7 mouse cellular contexts compared by ENCODE assay signal in the genomic region with DNA sequence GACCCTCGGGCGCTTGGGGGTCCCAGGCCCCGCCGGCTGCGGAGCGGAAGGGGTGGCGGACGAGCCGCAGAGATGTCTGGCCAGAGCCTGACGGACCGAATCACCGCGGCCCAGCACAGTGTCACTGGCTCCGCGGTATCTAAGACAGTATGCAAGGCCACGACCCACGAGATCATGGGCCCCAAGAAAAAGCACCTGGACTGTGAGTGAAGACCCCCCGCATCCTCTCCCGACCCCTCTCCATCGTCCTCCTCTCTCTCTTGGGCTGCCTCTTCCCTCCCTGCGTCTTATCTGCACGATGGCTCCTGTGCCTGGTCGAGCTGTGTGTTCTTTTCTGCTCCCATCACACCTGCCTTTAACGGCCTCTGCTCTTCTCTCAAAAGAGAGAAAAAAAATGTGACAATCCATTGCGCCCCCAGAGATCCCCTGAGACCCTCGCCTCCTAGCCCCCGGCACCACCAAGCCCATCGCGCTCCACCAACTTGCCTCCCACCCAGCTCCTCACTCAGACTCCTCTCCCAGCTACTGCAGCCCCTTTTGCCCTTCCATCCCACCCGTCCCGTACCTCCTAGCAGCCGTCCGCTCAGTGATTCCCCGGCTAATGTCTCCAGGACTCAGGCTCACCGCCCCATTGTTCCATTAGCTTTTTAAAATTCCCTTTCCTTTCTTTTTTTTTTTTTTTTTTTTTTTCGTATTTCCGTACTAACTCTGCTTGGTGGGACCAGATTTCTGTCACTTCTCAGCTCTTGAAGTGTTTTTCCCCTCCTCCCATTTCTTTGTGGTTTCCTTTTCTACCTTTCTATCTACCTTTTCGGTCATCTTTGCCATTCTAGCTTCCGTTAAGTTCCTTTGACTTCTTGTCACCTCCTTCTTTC. TPM values are rescaled to one million over a fixed set of nuclear protein-coding genes. Genes with fewer than 3 reads are reported as not detected.
DNase-seq lines count a peak whose midpoint lies in the region; ATAC-seq and TF ChIP-seq lines count a peak whose summit lies in the region.

No protein-coding gene starts in this region.

- H3K4me3 ChIP-seq in ES-Bruce4 (ENCODE audit: low read depth, low read length): peak overlapping the region; percentile 93
- H3K4me3 ChIP-seq in forebrain, embryonic 10.5 days: peak overlapping the region; percentile 98
- H3K4me3 ChIP-seq in hindbrain, embryonic 11.5 days (ENCODE audit: low read depth, low read length): peak overlapping the region; percentile 97
- H3K4me3 ChIP-seq in midbrain, embryonic 12.5 days: peak overlapping the region; percentile 93
- H3K4me3 ChIP-seq in spleen, adult 2 months (ENCODE audit: extremely low read depth, insufficient read depth, insufficient read length): peak overlapping the region; percentile 91

- under 1% methylated on average over 39 of the region's 39 CpGs for WGBS in forebrain, embryonic 10.5 days
- WGBS in hindbrain, embryonic 11.5 days: under 1% methylated on average over 33 of the region's 39 CpGs
- under 1% methylated on average over 39 of the region's 39 CpGs for WGBS in midbrain, embryonic 12.5 days
- WGBS in spleen, adult 2 months: under 1% methylated on average over 38 of the region's 39 CpGs

- no peaks in the 10 kb centered on the region for H3K27me3 ChIP-seq in ES-Bruce4 (ENCODE audit: control insufficient read depth, insufficient read depth, low read length, poor library complexity, severe bottlenecking)
- no peaks in the 10 kb centered on the region for H3K27me3 ChIP-seq in forebrain, embryonic 10.5 days (ENCODE audit: poor library complexity, severe bottlenecking)
- H3K27me3 ChIP-seq in hindbrain, embryonic 11.5 days (ENCODE audit: control insufficient read depth, insufficient read depth, low read length): no peaks in the 10 kb centered on the region
- no peaks in the 10 kb centered on the region for H3K27me3 ChIP-seq in midbrain, embryonic 12.5 days
- H3K27me3 ChIP-seq in spleen, adult 2 months (ENCODE audit: control insufficient read depth, insufficient read depth, low read length): no peaks in the 10 kb centered on the region

- H3K9ac ChIP-seq in ES-Bruce4 (ENCODE audit: low read depth, poor library complexity, severe bottlenecking): peak overlapping the region; percentile 96
- peak overlapping the region; percentile 97 for H3K9ac ChIP-seq in hindbrain, embryonic 11.5 days (ENCODE audit: low read depth, low read length)
- H3K9ac ChIP-seq in midbrain, embryonic 12.5 days (replicated peaks): peak overlapping the region; percentile 97

- H3K9me3 ChIP-seq in ES-Bruce4 (replicated peaks; ENCODE audit: control insufficient read depth, insufficient read depth, low read length, poor library complexity, severe bottlenecking): no peaks in the 10 kb centered on the region
- no peaks in the 10 kb centered on the region for H3K9me3 ChIP-seq in forebrain, embryonic 10.5 days
- no peaks in the 10 kb centered on the region for H3K9me3 ChIP-seq in hindbrain, embryonic 11.5 days (ENCODE audit: control insufficient read depth, low read length)
- H3K9me3 ChIP-seq in midbrain, embryonic 12.5 days: no peaks in the 10 kb centered on the region

- TF ChIP-seq POLR2A in ES-Bruce4 (IDR thresholded peaks at IDR 0.05; ENCODE audit: insufficient read depth, low read length): no peak
- TF ChIP-seq POLR2A in spleen, adult 2 months (IDR thresholded peaks at IDR 0.05; ENCODE audit: low read depth, low read length): no peak; the same call in 1 of the 2 replicates

- H3K36me3 ChIP-seq in ES-Bruce4 (ENCODE audit: control insufficient read depth, insufficient read depth, low read length, poor library complexity, severe bottlenecking): no peaks in the 10 kb centered on the region
- no peaks in the 10 kb centered on the region for H3K36me3 ChIP-seq in forebrain, embryonic 10.5 days (replicated peaks)
- H3K36me3 ChIP-seq in hindbrain, embryonic 11.5 days (ENCODE audit: control insufficient read depth, insufficient read depth, low read length): no peaks in the 10 kb centered on the region
- H3K36me3 ChIP-seq in midbrain, embryonic 12.5 days: no peaks in the 10 kb centered on the region
- H3K36me3 ChIP-seq in spleen, adult 2 months (ENCODE audit: control insufficient read depth, insufficient read depth, low read length): no peaks in the 10 kb centered on the region

- no peaks in the 10 kb centered on the region for H3K4me1 ChIP-seq in ES-Bruce4 (ENCODE audit: control insufficient read depth, insufficient read depth, low read length)
- peaks cover 26% of the 10 kb centered on the region for H3K4me1 ChIP-seq in forebrain, embryonic 10.5 days
- H3K4me1 ChIP-seq in hindbrain, embryonic 11.5 days (replicated peaks; ENCODE audit: control insufficient read depth, insufficient read depth, low read length): no peaks in the 10 kb centered on the region
- H3K4me1 ChIP-seq in midbrain, embryonic 12.5 days: peaks cover 7% of the 10 kb centered on the region
- no peaks in the 10 kb centered on the region; the same call in 1 of the 2 replicates for H3K4me1 ChIP-seq in spleen, adult 2 months (ENCODE audit: control insufficient read depth, insufficient read depth, insufficient read length)

- no peak for TF ChIP-seq EP300 in ES-Bruce4 (IDR thresholded peaks at IDR 0.05; ENCODE audit: insufficient read depth, low read depth, low read length)

- no peak for TF ChIP-seq CTCF in ES-Bruce4 (IDR thresholded peaks at IDR 0.05; ENCODE audit: low read depth, low read length)
- no peak for TF ChIP-seq CTCF in spleen, adult 2 months (IDR thresholded peaks at IDR 0.05; ENCODE audit: extremely low read depth, insufficient read depth, insufficient read length, insufficient replicate concordance)

- peak overlapping the region; percentile 19; the same call in 1 of the 2 replicates for H3K27ac ChIP-seq in ES-Bruce4 (ENCODE audit: insufficient read depth, low read length)
- peak overlapping the region; percentile 99 for H3K27ac ChIP-seq in forebrain, embryonic 10.5 days
- H3K27ac ChIP-seq in hindbrain, embryonic 11.5 days (ENCODE audit: low read depth, low read length): peak overlapping the region; percentile 94
- peak overlapping the region; percentile 94 for H3K27ac ChIP-seq in midbrain, embryonic 12.5 days (replicated peaks)
- peak overlapping the region; percentile 86 for H3K27ac ChIP-seq in spleen, adult 2 months (ENCODE audit: insufficient read depth, low read length)

- intact Hi-C loops in left cerebral cortex, postnatal 25 days (cut with DNase I): loop anchor here (2.0 kb wide), 2 partner anchors 62 to 312 kb away; a partner anchor contains a TSS

- peak overlapping the region; percentile 85 for H3K4me2 ChIP-seq in hindbrain, embryonic 11.5 days (replicated peaks; ENCODE audit: low read depth, low read length)
- peak overlapping the region; percentile 88 for H3K4me2 ChIP-seq in midbrain, embryonic 12.5 days (replicated peaks)

- DNase-seq in adrenal gland, postnatal 10 days: peak; percentile 37
- DNase-seq in forebrain, embryonic 10.5 days (ENCODE audit: extremely low spot score, low spot score): peak; percentile 45
- DNase-seq in hindbrain, embryonic 11.5 days (ENCODE audit: low spot score): peak; percentile 61
- peak; percentile 20 to 43 for DNase-seq in left cerebral cortex, postnatal 25 days (ENCODE audit: low spot score in 2 of 2)
- peak in 1 of 2 experiments; percentile 21 for DNase-seq in spleen, adult 2 months (ENCODE audit: low read depth in 1 of 2, low spot score in 2 of 2)

- peak; percentile 81 for ATAC-seq in hindbrain, embryonic 11.5 days (ENCODE audit: low FRiP score)
- peak; percentile 75 for ATAC-seq in midbrain, embryonic 12.5 days (ENCODE audit: low FRiP score, low read depth)

RNA-seq across cellular contexts. Expression of a gene that starts 0.7 kb away (rescaled TPM):
- polyA plus RNA-seq in ES-Bruce4 (2011; ENCODE audit: insufficient read depth, insufficient read length, low read depth, missing spikeins): 175 and 177 TPM in 2 replicates
- 100 to 1,000 TPM; 207 to 219 TPM for total RNA-seq in adrenal gland, postnatal 10 days (2021)
- 22.9 and 25.0 TPM in 2 replicates for polyA plus RNA-seq in forebrain, embryonic 10.5 days (2016; fragmentation: Nextera tagmentation; extraction: Ambion mirVana)
- 37.4 and 57.8 TPM in 2 replicates for polyA plus RNA-seq in hindbrain, embryonic 11.5 days (2014; fragmentation: Nextera tagmentation; extraction: Ambion mirVana)
- total RNA-seq in left cerebral cortex, postnatal 25 days (2021): 100 to 1,000 TPM; 134 to 143 TPM
- polyA plus RNA-seq in midbrain, embryonic 12.5 days (2016; fragmentation: Nextera tagmentation; extraction: Ambion mirVana): 44.5 and 53.2 TPM in 2 replicates
- polyA plus RNA-seq in spleen, adult 2 months (2012; rRNA removed): 36.7 and 40.3 TPM in 2 replicates

Comparison
In these comparisons a context has a peak if more than half of its experiments do, and no peak if none do; other contexts are left out.
1. H3K27ac ChIP-seq: peak in every context shown above with its lines; median percentile 99 in forebrain, embryonic 10.5 days; 94 in hindbrain, embryonic 11.5 days; 94 in midbrain, embryonic 12.5 days; 86 in spleen, adult 2 months; 19 in ES-Bruce4.